Mouse (Mus musculus) inflammation-experienced regulatory T-cells (primary cell): ENCODE data around the gene Derl2. TPM values are rescaled to one million over a fixed set of nuclear protein-coding genes. Genes with fewer than 3 reads are reported as not detected.

Experiments
- polyA plus RNA-seq, 2 experiments: library from polyadenylated mRNA; unstranded; fragments of 100-300 nt; shearing (Covaris generic); gene quantifications; one replicate each; pipeline ENCODE4 v1.2.1; 2017

Derl2 gene
- 10 to 100 TPM; 73.5 to 96.0 TPM for polyA plus RNA-seq

DNA sequence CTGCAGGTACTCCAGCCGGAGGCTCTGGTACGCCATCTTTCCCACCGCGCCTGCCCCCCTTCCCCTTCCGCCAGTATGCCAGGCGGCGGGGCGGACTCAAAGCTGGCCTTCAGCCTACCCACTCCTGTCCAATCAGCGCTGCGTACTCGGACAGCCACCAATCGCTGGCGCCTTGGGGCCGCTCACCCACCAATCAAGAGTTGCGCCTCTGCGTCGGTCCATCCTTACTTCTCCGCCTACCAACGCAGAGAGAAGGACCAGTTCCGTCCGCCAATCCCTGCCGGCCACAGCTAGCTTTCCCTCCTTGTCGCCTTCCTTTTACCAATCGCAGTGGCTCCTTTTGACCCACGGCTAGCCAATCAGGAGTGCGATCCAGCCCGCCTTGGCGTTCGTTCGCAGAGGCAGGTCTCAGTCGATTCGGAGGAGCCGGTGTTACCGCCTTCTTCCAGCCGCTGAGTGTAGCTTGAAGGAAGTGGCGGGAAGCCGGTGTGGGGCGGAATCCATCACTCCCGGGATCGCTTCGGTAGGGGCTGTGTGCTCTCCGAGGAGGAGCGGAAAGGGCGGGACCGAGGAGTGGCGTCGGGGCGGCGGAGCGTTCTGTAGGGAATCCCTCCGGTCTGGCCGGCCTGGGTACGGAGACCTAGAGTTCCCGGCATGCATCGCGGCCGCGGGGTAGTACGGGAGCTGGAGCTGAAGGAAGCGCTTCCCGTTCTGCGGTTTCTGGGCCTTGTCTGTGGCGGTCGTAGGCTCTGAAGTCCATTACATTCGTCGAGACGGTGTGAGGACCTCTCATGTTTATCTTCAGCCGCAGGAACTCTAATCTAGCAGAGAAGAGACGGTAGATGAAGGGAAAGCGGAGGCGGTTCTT, at the start of gene Derl2, which contains the start of gene Mis12:
Gene Derl2 (minus strand): TSS at position 641 of the 868 bp plus-strand sequence.
Gene Mis12 (plus strand): TSS at position 411 of the 868 bp plus-strand sequence.

DNA sequence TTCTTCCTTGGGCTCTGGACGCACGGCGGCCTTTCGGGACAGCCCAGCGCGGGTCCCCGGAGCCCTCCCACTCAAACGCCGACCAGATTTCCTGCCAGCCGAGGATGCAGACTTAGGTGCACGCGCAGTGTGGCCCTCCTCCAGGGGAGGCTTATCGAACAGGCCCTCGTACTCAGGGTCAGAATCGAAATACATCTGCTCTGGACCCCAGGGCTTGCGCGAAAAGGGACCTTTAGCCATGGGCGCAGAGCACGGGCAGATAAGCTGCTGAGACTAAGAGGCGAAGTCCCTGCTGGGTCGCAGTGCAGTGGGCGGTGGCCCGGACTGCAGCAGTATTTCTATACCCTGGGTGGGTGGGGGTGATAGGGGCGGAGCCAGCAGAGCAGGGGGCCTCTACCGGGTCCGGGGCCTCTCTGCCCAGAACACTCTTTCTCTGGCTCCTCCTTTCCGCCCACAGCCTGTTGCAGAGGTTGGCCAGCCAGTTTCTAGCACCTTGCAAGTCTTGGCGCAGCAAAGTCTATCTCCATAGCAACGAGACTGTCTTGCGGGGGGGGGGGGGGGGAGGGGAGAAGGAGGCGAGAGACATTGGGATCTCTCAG, 13.6 kb upstream of the Derl2 start, which contains the start of gene 6330403K07Rik:
Gene 6330403K07Rik (minus strand): TSS at position 351 of the 599 bp plus-strand sequence.

DNA sequence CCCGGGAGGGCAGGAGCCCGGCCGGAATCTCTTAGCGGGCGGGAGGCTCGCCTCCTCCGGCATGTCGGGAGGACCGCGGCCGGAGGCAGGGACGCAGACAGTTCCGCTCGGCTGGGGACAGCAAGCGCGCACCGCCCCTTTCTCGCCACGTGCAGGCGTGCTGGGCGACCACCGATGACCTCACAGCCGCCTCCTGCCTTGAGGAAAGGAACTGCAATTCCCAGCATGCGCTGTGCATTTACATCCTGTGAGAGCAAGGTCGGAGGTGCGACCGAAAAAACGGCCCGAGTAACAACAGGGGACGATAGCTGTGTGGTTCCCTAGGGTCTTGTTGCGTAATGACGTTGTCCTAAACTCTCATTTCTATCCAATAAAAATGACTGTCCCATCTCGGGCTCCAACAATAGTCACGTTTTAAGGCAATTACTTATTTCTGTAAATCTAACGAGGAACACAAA, 15.3 kb downstream of the Derl2 start, which contains the start of gene Dhx33:
Gene Dhx33 (minus strand): TSS at position 122 of the 458 bp plus-strand sequence.

DNA sequence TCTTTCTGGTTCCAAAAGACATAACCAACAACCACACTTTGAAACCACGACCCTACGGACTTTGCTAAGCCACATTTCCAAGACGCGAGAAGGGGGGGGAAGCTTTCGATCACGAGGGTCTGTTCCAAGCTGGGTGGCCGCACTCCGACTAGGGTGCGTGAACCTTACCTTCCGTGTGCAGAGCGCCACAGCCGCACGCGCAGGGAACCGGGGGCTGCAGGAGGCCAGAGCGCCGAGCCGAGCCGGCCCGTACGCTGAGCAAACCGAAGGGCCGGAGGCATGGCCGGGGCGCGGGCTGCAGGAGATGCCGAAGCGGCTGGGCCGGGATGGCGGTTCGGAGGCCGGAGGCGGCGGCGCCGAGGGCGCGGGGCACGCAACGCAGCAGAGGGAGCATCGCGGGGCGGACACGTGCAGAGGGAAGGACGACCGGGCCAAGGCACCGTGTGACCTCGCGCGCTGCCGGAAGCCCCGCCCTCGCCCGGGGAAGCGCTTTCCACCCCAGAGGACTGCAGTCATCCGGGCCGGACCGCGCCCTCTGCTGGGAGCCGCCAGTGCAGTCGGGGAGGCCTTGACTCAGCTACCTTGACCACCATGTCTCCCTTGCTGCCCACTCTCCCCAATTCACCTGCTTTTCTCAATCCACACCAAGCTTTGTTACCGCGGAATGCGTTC, 36.9 kb downstream of the Derl2 start, which contains the start of gene C1qbp:
Gene C1qbp (minus strand): TSS at position 470 of the 672 bp plus-strand sequence.

DNA sequence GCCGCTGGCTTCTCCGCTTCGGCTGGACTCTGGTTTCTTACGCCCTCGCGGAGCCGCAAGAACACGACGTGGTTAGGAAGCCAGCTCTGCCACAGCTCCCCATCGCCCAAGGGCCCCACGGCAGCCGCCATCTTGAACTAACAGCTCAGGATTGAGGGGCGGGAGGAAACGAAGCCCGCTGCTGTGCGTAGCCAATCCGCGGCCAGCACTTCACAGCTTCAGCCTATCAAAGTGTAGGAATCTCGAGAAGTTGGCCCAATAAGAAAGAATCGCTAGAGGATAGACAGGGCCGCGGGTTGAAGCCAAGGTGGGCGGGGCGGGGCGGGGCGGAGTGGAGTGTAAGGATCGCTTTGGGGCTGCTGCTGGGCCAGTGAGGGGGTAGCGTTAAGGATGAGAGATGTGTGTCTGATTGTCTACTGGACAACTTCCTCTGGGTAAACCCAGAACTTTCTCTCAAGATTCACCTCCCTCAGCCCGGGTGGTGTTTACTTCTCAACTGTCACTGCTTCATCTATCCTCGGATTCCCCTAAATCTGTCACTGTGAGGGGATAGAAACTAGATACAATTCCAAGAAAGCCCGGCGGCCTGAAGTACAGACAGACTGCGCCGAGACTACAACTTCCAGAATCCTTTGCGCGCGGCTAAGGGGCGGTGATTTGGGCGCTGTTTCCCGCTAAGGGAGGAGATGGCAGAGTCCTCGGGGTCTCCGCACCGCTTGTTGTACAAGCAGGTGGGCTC, 49.7 kb downstream of the Derl2 start, which contains the start of the genes Nup88 and Rpain:
Gene Nup88 (minus strand): TSS at position 153 of the 739 bp plus-strand sequence.
Gene Rpain (plus strand): TSS at position 393 of the 739 bp plus-strand sequence.

Other genes with a start within 250 kb of the Derl2 start
- 1 to 10 TPM in 1 of 2 experiments, not detected in 1; 1.1 TPM for gene Scimp, start 207.3 kb downstream of the Derl2 start, polyA plus RNA-seq
- 10 to 100 TPM; 48.1 to 65.4 TPM for gene Rabep1, start 175.1 kb downstream of the Derl2 start, polyA plus RNA-seq
- 100 to 1,000 TPM in 1 of 2 experiments, 10 to 100 TPM in 1; 88.8 to 112 TPM for gene Nup88, start 49.9 kb downstream of the Derl2 start, polyA plus RNA-seq
- gene Rpain, start 49.6 kb downstream of the Derl2 start, polyA plus RNA-seq = 10 to 100 TPM; 73.2 to 79.7 TPM
- 100 to 1,000 TPM; 103 to 126 TPM for gene C1qbp, start 36.8 kb downstream of the Derl2 start, polyA plus RNA-seq
- 10 to 100 TPM; 18.9 to 29.7 TPM for gene Dhx33, start 15.4 kb downstream of the Derl2 start, polyA plus RNA-seq
- 10 to 100 TPM; 33.2 to 53.7 TPM for gene Mis12, start 230 bp downstream of the Derl2 start, polyA plus RNA-seq
- 10 to 100 TPM in 1 of 2 experiments, 1 to 10 TPM in 1; 7.5 to 26.8 TPM for gene 6330403K07Rik, start 13.7 kb upstream of the Derl2 start, polyA plus RNA-seq
- under 1 TPM in 1 of 2 experiments, not detected in 1; 0.70 TPM for gene Nlrp1a, start 124.9 kb upstream of the Derl2 start, polyA plus RNA-seq
- gene Nlrp1b, start 210.9 kb upstream of the Derl2 start, polyA plus RNA-seq = 1 to 10 TPM; 2.9 to 4.7 TPM